Mouse (Mus musculus): ENCODE results near the gene Tor1b.
"Not testable (repeated sequence)": the region's sequence is repeated elsewhere in the genome, so short reads cannot be mapped to it uniquely, and the experiment has no call there.

Tor1b gene

DNA sequence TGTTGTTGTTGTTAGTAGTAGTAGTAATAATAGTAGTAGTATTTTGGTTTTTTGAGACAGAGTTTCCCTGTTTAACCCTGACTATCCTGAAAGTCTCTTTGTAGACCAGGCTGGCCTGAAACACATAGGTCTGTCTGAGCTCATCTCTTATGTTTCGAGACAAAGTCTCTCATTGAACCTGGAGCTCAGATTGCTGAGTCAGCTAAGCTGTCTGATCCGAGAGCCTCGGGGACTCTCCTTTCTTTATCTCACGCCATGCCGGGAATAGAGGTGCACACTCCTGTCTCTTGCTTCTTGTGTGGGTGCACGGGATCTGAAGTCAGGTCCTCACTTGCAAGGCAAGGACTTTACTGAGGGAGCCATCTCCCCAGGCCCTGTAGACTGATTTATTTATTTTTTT is 19.7 kb upstream of the Tor1b start:
- DNase-seq: no peak

DNA sequence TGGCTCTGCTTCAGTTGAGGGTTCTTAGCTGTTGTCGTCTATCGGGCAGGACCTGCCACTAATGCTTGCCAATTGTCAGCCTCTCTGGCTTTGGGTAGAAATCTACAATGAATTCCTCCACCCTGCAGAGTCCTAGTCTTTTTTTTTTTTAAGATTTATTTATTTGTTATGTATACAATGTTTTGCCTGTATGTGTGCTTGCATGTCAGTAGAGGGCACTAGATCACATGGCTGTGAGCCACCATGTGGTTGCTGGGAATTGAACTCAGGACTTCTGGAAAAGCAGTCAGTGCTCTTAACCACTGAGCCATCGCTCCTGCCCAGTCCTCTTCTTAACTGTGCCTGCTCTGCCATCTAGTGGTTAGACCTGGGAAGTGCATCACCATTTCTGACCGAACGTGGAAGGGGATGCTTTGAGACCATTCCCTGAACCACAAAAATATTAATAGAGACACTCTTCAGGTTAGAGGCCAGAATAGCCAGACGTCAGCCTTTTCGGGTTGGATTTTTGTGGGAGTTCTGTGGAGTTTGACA is 18.8 kb upstream of the Tor1b start:
- DNase-seq: peak; percentile 77

- DNase-seq: no peak
Observed at GRCm38 (mm10) chr2:30936808-30937207, 16.0 kb upstream of the Tor1b start.

DNA sequence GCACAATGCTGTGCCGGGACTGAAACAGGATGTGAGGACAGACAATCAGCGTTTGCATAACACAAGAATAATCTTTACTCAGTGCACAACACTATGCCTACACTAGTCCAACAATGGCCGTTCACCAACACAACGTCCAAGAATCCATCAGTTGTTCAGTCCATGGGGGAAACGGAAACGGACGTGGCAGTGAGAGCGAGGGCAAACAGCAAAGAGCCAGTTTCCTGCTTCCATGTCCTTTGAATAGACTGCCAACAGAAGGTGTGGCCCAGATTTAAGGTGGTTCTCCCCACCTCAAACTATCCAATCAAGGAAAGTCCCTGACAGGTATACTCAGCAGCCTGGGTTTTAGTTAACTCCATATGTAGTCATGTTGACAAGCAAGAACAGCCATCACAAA is 15.0 kb upstream of the Tor1b start:
- DNase-seq: no peak

DNA sequence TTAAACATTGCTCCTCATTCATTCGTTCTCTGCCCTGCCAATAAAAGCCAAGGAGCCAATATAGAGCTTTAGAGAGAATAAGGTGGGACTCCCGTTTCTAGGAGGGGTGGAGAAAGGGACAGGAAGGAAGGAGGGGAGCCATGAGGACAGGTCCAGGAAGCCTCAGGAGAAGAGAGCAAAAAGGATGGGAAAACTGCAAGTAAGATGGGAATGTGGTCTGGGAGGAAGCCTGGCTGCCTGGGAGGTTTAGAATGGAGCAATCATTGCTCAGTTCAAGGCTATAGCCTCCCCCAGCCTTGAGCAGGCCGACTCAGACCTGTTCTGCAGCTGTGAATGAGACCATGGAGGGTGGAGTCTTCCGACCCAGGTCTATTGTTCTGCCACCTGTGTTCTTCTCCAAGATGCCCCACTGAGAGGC is 14.2 kb upstream of the Tor1b start:
- no peak for DNase-seq

DNA sequence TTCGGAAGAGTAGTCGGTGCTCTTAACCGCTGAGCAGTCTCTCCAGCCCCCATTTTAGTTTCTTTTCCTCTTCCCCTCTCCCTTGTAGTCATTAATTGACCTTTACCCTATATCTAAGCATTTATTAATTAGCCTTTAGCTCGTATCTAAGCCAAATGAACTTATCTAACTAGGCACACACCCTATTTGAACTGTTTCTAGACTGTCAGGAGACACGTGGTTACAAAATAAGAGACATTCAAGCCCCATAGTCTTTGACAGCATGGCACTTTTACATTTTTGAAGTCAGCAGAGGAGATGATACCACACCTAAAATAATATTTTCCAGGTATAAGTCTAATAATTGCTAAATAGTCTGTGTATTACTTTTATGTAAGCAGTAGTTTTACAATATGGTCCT is 11.2 kb upstream of the Tor1b start:
- no peak for DNase-seq

GRCm38 (mm10) chr2:30942116-30942515 is 10.6 kb upstream of the Tor1b start:
- not testable (repeated sequence) for DNase-seq

- DNase-seq: peak; percentile 53
Observed at GRCm38 (mm10) chr2:30942603-30943011, 10.2 kb upstream of the Tor1b start.

DNA sequence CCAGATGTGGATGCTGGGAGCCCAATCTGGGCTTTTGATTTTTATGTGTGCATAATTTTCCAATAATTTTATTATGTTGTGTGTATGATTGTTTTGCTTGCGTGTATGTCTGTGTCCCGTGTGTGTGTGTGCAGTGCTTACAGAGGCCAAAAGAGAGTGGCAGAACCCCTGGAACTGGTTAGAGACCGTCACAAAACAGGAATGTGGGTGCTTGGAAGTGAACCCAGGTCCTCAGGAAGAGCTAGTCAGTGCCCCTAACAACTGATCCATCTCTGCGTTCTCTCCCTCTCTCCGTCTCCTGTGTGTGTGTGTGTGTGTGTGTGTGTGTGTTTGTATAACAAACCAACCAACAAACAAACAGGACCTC is 319 bp upstream of the Tor1b start:
- no peak for DNase-seq

- no peak for DNase-seq
Observed at GRCm38 (mm10) chr2:30954797-30955196, 2.0 kb downstream of the Tor1b start.

GRCm38 (mm10) chr2:30957511-30957910 is 4.8 kb downstream of the Tor1b start:
- DNase-seq: no peak

GRCm38 (mm10) chr2:30958726-30959125 is 6.0 kb downstream of the Tor1b start:
- no peak for DNase-seq

GRCm38 (mm10) chr2:30959856-30960255 is 7.1 kb downstream of the Tor1b start:
- no peak for DNase-seq

GRCm38 (mm10) chr2:30962570-30963254 is 10.0 kb downstream of the Tor1b start:
- DNase-seq: no peak

- no peak for DNase-seq
Observed at GRCm38 (mm10) chr2:30965627-30966026, 12.9 kb downstream of the Tor1b start.

DNA sequence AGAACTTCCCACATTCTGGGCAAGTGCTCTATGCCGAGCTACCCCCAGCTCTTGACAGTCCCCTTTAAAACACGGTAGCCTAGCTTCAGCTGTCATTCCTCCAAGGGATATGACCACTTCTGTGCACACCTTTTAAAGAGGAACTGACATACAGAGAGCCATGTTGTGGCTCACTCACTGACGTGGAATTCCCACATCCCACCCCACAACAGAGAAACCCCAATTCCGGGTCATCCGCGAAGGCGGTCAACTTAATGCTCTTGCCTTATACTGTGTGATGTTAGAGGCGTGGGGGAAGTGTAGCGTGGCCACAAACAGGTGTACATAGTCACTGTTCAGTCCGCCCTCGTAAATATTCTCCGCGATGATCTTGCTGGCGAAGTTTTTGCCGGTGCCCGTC is 14.1 kb downstream of the Tor1b start:
- DNase-seq: no peak

DNA sequence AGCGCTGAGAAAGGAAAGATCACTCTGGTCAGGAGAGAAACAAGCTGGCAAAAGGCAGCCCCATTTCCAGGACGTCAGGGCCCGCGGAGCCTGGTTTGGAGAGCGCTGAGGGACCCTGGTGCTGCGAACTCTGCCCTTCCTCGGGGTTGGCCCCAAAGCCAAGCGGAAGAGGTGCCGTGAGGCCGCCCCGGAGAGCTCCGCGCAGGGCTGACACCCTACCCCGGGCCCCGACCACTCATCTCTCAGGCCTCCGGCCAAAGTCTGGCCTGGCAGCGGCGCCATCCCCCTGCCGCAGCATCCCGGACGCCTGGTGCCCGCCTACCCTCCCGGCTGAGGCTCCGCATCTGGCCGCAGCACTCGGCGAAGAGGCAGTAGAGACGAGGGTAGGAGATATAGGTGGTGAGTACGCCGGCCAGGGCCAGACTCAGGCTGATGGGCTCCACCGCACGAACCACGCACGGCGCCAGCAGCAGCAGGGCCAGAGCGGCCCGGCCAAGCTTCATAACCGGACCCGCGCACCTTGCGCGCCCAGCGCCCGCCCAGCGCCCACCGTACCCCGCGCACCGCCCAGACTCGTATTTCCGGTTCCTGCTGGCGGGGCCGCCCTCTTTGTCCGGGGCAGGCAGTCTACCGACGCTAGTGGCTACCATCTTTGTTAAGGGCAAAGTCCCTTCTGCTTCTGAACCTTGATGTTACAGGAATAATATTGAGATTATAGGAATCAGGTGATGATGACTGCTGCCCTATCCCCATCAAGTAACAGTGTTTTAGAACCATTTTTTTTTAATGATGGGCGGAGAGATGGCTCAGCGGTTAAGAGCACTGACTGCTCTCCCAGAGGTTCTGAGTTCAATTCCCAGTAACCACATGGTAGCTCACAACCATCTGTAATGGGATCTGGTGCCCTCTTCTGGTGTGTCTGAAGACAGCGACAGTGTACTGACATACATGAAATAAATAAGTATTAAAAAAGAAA is 14.9 kb downstream of the Tor1b start, which contains the start of gene Tor1a:
Gene Tor1a, minus strand, starts transcription at position 582 of the 976 bp plus-strand sequence.
- DNase-seq: peak; percentile 87

DNA sequence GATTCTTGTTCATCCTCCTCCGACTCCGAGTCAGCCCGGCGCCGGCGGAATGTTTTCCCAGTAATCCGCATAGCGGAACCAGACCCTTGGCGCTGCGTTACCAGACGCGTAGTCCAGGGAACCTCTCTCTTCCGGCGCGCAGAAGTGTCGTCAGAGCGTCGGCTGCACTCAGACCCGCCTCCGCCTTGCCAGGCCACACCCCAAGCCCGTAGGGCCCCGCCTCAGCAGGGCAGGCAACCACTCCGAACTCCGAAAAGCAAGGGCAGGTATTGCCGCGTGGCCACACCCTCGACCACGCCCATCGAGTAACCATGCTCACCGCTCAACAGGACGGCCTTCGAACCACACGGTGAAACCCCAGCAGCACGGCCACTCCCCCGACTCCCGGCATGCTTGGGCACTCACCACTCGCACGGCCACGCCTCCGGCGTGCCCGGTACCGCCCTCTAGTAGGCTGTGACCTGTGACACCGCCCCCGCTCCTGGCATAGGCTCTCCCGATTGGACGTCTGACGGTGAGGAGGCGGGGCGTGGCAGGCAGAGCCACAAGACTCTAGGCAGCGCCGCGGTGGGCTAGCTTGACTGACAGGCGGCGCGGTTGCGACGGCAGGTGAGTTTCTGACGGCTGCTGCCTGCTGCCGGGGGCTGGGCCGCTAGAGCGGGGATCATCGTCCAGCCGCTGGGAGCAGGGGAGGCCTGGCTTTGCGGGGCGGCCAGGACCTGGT is 29.2 kb downstream of the Tor1b start, which contains the start of the genes BC005624 and Usp20:
Gene BC005624, minus strand, starts transcription at position 412 of the 724 bp plus-strand sequence.
Gene Usp20, plus strand, starts transcription at position 490 of the 724 bp plus-strand sequence.
- peak; percentile 99 for DNase-seq

GRCm38 (mm10) chr2:30983024-30983423 is 30.3 kb downstream of the Tor1b start:
- DNase-seq: no peak

- DNase-seq: no peak
Observed at GRCm38 (mm10) chr2:30985111-30986020, 32.6 kb downstream of the Tor1b start.

- no peak for DNase-seq
Observed at GRCm38 (mm10) chr2:30990221-30990620, 37.5 kb downstream of the Tor1b start.

GRCm38 (mm10) chr2:30994853-30995252 is 42.1 kb downstream of the Tor1b start:
- no peak for DNase-seq
